Mouse (Mus musculus) layer of hippocampus, postnatal 14 days (tissue): ENCODE measurements around the gene Uba52. TPM values are rescaled to one million over a fixed set of nuclear protein-coding genes. Genes with fewer than 3 reads are reported as not detected.
"Not testable (repeated sequence)": the region's sequence is repeated elsewhere in the genome, so short reads cannot be mapped to it uniquely, and the experiment has no call there.

Source experiments
- DNase-seq, 2 experiments: peaks; one replicate each; pipeline ENCODE4 v3.0.0; 2021 to 2022; ENCODE audit warnings: low spot score in 2 of 2, mixed read lengths in 1 of 2
- total RNA-seq, 2 experiments: library from RNA; stranded (reverse); gene quantifications; 2 replicates each; pipeline ENCODE4 v1.2.3; 2021

Gene Uba52
- total RNA-seq, 2 experiments from 2014 or later: 1,048 to 1,082 TPM

GRCm38 (mm10) chr8:70535701-70536100 lies 25.1 kb upstream of the Uba52 start:
- DNase-seq: no peak

GRCm38 (mm10) chr8:70535221-70535620 lies 24.6 kb upstream of the Uba52 start:
- DNase-seq: no peak

GRCm38 (mm10) chr8:70534281-70534680 lies 23.7 kb upstream of the Uba52 start:
- DNase-seq: no peak

- no peak for DNase-seq
Observed at GRCm38 (mm10) chr8:70530314-70530713, 19.7 kb upstream of the Uba52 start.

- no peak for DNase-seq
Observed at GRCm38 (mm10) chr8:70529741-70530161, 19.1 kb upstream of the Uba52 start.

- no peak for DNase-seq
Observed at GRCm38 (mm10) chr8:70529299-70529698, 18.7 kb upstream of the Uba52 start.

GRCm38 (mm10) chr8:70528182-70528797 lies 17.7 kb upstream of the Uba52 start:
- no peak for DNase-seq

- DNase-seq: peak; percentile 99 to 100
Observed at GRCm38 (mm10) chr8:70527512-70528181, 17.0 kb upstream of the Uba52 start, which contains the start of the genes Fkbp8 and Kxd1. TSS of gene Fkbp8 (plus strand) at chr8:70527724. TSS of gene Kxd1 (minus strand) at chr8:70527956.

GRCm38 (mm10) chr8:70527111-70527511 lies 16.5 kb upstream of the Uba52 start:
- no peak for DNase-seq

GRCm38 (mm10) chr8:70522592-70523403 lies 12.2 kb upstream of the Uba52 start:
- DNase-seq: peak; percentile 94 to 97

GRCm38 (mm10) chr8:70519606-70520005 lies 9.0 kb upstream of the Uba52 start:
- no peak for DNase-seq

GRCm38 (mm10) chr8:70519043-70519442 lies 8.4 kb upstream of the Uba52 start:
- DNase-seq: no peak

- DNase-seq: no peak
Observed at GRCm38 (mm10) chr8:70517940-70518643, 7.5 kb upstream of the Uba52 start.

- no peak for DNase-seq
Observed at GRCm38 (mm10) chr8:70513441-70513840, 2.8 kb upstream of the Uba52 start.

- DNase-seq: no peak
Observed at GRCm38 (mm10) chr8:70512253-70512903, 1.8 kb upstream of the Uba52 start.

GRCm38 (mm10) chr8:70511770-70512169 lies 1.2 kb upstream of the Uba52 start:
- no peak for DNase-seq

- DNase-seq: not testable (repeated sequence)
Observed at GRCm38 (mm10) chr8:70511174-70511573, 573 bp upstream of the Uba52 start.

GRCm38 (mm10) chr8:70509281-70509952 lies 1.2 kb downstream of the Uba52 start:
- no peak for DNase-seq

GRCm38 (mm10) chr8:70507027-70507393 lies 3.6 kb downstream of the Uba52 start:
- no peak for DNase-seq

- DNase-seq: peak; percentile 94 to 96
Observed at GRCm38 (mm10) chr8:70506328-70507026, 4.1 kb downstream of the Uba52 start, which contains the start of gene Rex1bd. TSS of gene Rex1bd (minus strand) at chr8:70506752.
